Mouse (Mus musculus) gastrocnemius, postnatal 4 days (tissue): ENCODE results near the gene Sars2. TPM values are rescaled to one million over a fixed set of nuclear protein-coding genes. Genes with fewer than 3 reads are reported as not detected.

ENCODE experiments used
- DNase-seq, 2 experiments: peaks; one replicate each; pipeline ENCODE4 v3.0.0; 2021 to 2022; ENCODE audit warnings: low spot score in 2 of 2, mixed read lengths in 2 of 2
- total RNA-seq, 2 experiments: library from RNA; stranded (reverse); gene quantifications; 2 replicates each; pipeline ENCODE4 v1.2.3; 2021

Gene Sars2
- total RNA-seq, 2 experiments from 2014 or later = 16.2 to 19.5 TPM

GRCm38 (mm10) chr7:28802846-28803588, 61.2 kb downstream of the Sars2 start:
- no peak for DNase-seq

Other genes with a start within 250 kb of the Sars2 start
- not detected for gene Ifnl2, start 231.5 kb upstream of the Sars2 start, total RNA-seq
- gene Ifnl3, start 219.2 kb upstream of the Sars2 start, total RNA-seq = not detected
- not detected for gene Sycn, start 201.1 kb upstream of the Sars2 start, total RNA-seq
- gene Nccrp1, start 194.7 kb upstream of the Sars2 start, total RNA-seq = not detected
- gene Samd4b, start 143.8 kb upstream of the Sars2 start, total RNA-seq = 10 to 100 TPM; 43.0 to 44.1 TPM
- gene Pak4, start 143.8 kb upstream of the Sars2 start, total RNA-seq = 10 to 100 TPM; 11.9 to 12.4 TPM
- gene Acp7, start 110.7 kb upstream of the Sars2 start, total RNA-seq = not detected
- 1 to 10 TPM; 3.0 to 3.3 TPM for gene Fbxo27, start 49.1 kb upstream of the Sars2 start, total RNA-seq
- 10 to 100 TPM; 22.1 to 25.3 TPM for gene Fbxo17, start 25.2 kb upstream of the Sars2 start, total RNA-seq
- gene Mrps12, start 172 bp upstream of the Sars2 start, total RNA-seq = 10 to 100 TPM; 34.4 to 34.8 TPM
- not detected for gene Ccer2, start 14.2 kb downstream of the Sars2 start, total RNA-seq
- 10 to 100 TPM; 82.3 to 83.2 TPM for gene Sirt2, start 24.7 kb downstream of the Sars2 start, total RNA-seq
- 10 to 100 TPM; 17.3 to 20.0 TPM for gene Nfkbib, start 25.5 kb downstream of the Sars2 start, total RNA-seq
- 1 to 10 TPM; 1.7 to 1.8 TPM for gene Rinl, start 47.0 kb downstream of the Sars2 start, total RNA-seq
- gene Hnrnpl, start 66.5 kb downstream of the Sars2 start, total RNA-seq = 100 to 1,000 TPM; 369 to 382 TPM
- 100 to 1,000 TPM; 211 to 220 TPM for gene Ech1, start 83.2 kb downstream of the Sars2 start, total RNA-seq
- gene Lgals4, start 91.9 kb downstream of the Sars2 start, total RNA-seq = 1 to 10 TPM; 5.3 to 8.7 TPM
- 1 to 10 TPM in 1 of 2 experiments, under 1 TPM in 1; 0.52 to 2.3 TPM for gene Lgals7, start 121.9 kb downstream of the Sars2 start, total RNA-seq
- under 1 TPM; 0.10 to 0.20 TPM for gene Capn12, start 139.4 kb downstream of the Sars2 start, total RNA-seq
- gene Actn4, start 220.3 kb downstream of the Sars2 start, total RNA-seq = 100 to 1,000 TPM; 133 to 160 TPM
- 100 to 1,000 TPM; 191 to 212 TPM for gene Eif3k, start 239.9 kb downstream of the Sars2 start, total RNA-seq
- 1 to 10 TPM; 1.3 to 1.6 TPM for gene Map4k1, start 240.1 kb downstream of the Sars2 start, total RNA-seq